Mouse (Mus musculus) cortical plate, adult 2 months (tissue): ENCODE results near the gene Wars.

Source experiments
- CTCF ChIP-seq: fragments of 200-500 bp; IDR thresholded peaks from 2 replicates; pipeline ENCODE4 v1.5.1; 2011; ENCODE audit warnings: mild to moderate bottlenecking, control low read depth, low read length; ENCODE audit not compliant: insufficient read depth; ENCODE audit errors: extremely low read depth
- POLR2A ChIP-seq: fragments of 200-500 bp; IDR thresholded peaks from 2 replicates; pipeline ENCODE4 v1.6.1; 2011; ENCODE audit warnings: mild to moderate bottlenecking, low read length, control low read depth; ENCODE audit not compliant: insufficient read depth; ENCODE audit errors: extremely low read depth

DNA sequence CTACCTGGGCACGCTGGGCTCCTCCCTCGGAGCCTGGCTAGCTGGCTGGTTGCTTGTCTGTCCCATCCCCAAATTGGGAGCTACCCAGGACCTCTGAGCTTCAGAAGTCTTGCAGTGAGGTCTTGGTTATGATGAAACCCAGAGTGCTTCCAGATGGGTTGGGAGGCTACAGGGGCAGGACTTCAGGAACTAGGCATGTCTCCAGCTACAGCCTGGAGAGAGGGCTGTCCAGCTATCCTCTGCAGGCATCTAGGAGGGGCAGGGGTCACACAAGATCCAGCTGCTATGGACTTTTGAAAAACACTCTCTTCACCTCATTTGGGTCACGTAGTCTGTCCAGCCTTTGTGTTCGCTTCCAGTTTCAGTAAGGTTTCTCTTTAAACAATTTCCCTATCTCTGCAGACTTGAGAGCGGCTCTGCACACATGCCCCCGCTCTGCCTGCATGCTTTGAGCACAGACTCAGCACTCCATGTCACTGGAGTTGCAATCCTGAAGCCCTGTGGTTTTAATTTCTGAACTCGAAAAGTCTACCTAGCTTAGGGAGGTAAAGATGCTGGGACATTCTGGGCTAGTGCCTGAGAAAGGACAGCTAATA lies 36.3 kb downstream of the Wars start:
- TF ChIP-seq CTCF (no peak), POLR2A (no peak)
